Mouse (Mus musculus) heart, postnatal 0 days (tissue): Measurements from ENCODE around the gene Pole. TPM values are rescaled to one million over a fixed set of nuclear protein-coding genes. Genes with fewer than 3 reads are reported as not detected.
A peak's percentile ranks its signal among the peaks of the same experiment; 100 is the strongest.

Experiments used
- ATAC-seq: fragments of 200-750 bp; cut with Nextera tagmentation; 2 replicates; pipeline ENCODE4 v1.8.0; 2017; ENCODE audit warnings: low read depth, moderate number of reproducible peaks, moderate library complexity; ENCODE audit not compliant: insufficient read depth
- DNase-seq: peaks from one replicate; pipeline ENCODE4 v3.0.0-alpha.2; 2016; ENCODE audit warnings: low spot score
- H3K27ac ChIP-seq: fragments of 300-500 bp; sonication (generic); 2 replicates; pipeline ENCODE4 v1.5.1; 2014; ENCODE audit warnings: low read depth, mild to moderate bottlenecking
- H3K27me3 ChIP-seq: fragments of 300-500 bp; sonication (generic); 2 replicates; pipeline ENCODE4 v1.6.1; 2014; ENCODE audit warnings: low read length, mixed read lengths; ENCODE audit not compliant: control insufficient read depth, insufficient read depth
- H3K36me3 ChIP-seq: fragments of 300-500 bp; sonication (generic); replicated peaks from 2 replicates; pipeline ENCODE4 v1.6.1; 2014; ENCODE audit warnings: low read length, mixed read lengths; ENCODE audit not compliant: control insufficient read depth, insufficient read depth
- H3K4me1 ChIP-seq: fragments of 300-500 bp; sonication (generic); 2 replicates; pipeline ENCODE4 v1.6.1; 2014; ENCODE audit warnings: antibody characterized with exemption; ENCODE audit not compliant: control insufficient read depth, insufficient read depth
- H3K4me2 ChIP-seq: fragments of 300-500 bp; sonication (generic); 2 replicates; pipeline ENCODE4 v1.6.1; 2014; ENCODE audit warnings: low read depth, mild to moderate bottlenecking, low read length, moderate library complexity
- H3K4me3 ChIP-seq: fragments of 300-500 bp; sonication (generic); 2 replicates; pipeline ENCODE4 v1.5.1; 2014; ENCODE audit warnings: low read depth, low read length
- H3K9ac ChIP-seq: fragments of 300-500 bp; sonication (generic); replicated peaks from 2 replicates; pipeline ENCODE4 v1.6.1; 2014; ENCODE audit warnings: low read depth, low read length, mixed read lengths
- H3K9me3 ChIP-seq: fragments of 300-500 bp; sonication (generic); replicated peaks from 2 replicates; pipeline ENCODE4 v1.6.1; 2016; ENCODE audit warnings: low read length; ENCODE audit not compliant: control insufficient read depth
- CTCF ChIP-seq: IDR thresholded peaks from 2 replicates; pipeline ENCODE4 v1.5.1; 2016; ENCODE audit warnings: antibody characterized with exemption, control low read depth, low read depth
- EP300 ChIP-seq: IDR thresholded peaks from 2 replicates; pipeline ENCODE4 v1.6.1; 2016; ENCODE audit warnings: antibody characterized with exemption, low read depth
- WGBS: fragments of 180-500 bp; shearing (Covaris S2); extraction: QIAGEN DNeasy Blood & Tissue Kit; methylation state at CpG from one replicate; pipeline ENCODE4 v1.1.7; 2014; 5-methylcytosine and 5-hydroxymethylcytosine counted together
- polyA plus RNA-seq: library from polyadenylated mRNA; unstranded; fragments of >200 nt; fragmentation: Nextera tagmentation; extraction: Ambion mirVana; gene quantifications from 2 replicates; pipeline ENCODE4 v1.2.1, GENCODE M21; 2015
- total RNA-seq: library from RNA; depleted of rRNA; stranded (reverse); fragments of >200 nt; gene quantifications from 2 replicates; pipeline ENCODE4 v1.2.3, GENCODE M21; 2014; ENCODE audit warnings: low replicate concordance

Pole gene
- total and polyA plus RNA-seq, 2 experiments from 2014 or later: 3.6 to 12.8 TPM

DNA sequence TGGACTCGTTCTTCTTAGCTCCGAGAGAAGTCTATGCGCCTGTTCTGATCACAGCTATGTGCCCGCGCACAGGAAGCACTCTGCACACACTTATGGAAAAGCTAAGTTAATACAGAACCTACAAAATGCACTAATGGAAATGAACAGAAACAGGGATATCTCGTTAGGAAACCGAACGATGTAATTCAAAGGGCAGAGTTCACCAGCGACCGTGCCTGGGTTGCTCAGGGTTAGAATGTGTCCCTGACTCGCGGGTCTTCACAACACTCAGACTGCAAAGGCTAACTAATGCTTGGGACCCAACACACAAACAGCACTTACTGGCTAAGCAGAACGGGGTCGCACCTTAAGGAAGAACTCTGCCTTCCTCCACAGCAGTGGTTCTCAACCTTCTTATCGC lies 950 bp upstream of the Pole start:
- Histone ChIP-seq H3K4me2 (peak overlapping the region; percentile 79), H3K27ac (peak overlapping the region; percentile 81), H3K4me1 (peaks cover 9% of the 10 kb centered on the region), H3K27me3 (no peaks in the 10 kb centered on the region), H3K9me3 (no peaks in the 10 kb centered on the region), H3K4me3 (peak overlapping the region; percentile 71), H3K36me3 (peaks cover 11% of the 10 kb centered on the region), H3K9ac (peak overlapping the region; percentile 77)
- no peak for ATAC-seq
- DNase-seq: peak; percentile 8
- WGBS: 1% methylated on average over 15 of the region's 15 CpGs
- TF ChIP-seq CTCF (no peak), EP300 (no peak)

DNA sequence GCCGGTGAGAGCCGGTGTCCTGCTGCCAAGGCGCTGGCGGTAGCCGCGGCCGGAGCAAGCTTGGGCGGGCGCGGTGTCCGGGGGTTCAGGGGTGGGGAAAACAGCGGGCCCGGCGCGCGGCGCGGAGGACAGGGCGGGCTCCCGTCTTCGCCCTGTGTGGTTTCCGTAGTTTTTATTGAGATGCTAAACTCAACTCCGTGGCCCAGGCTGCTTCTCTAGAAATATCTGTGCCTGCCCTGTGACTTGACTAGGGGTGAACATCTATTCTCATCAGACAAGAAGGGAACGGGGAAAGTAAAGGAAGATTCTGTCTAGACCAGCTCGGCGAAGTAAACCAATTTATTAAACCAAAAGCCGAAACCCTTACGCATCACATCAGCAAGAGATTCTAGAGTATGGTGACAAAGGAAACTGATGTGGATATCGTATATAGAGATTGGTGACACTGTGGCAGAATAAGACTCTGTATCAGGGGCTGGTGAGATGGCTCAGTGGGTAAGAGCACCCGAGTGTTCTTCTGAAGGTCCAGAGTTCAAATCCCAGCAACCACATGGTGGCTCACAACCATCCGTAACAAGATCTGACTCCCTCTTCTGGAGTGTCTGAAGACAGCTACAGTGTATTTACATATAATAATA lies 459 bp downstream of the Pole start:
- no peak for DNase-seq
- Histone ChIP-seq H3K9me3 (no peaks in the 10 kb centered on the region), H3K27me3 (no peaks in the 10 kb centered on the region), H3K36me3 (peaks cover 18% of the 10 kb centered on the region), H3K4me3 (peak overlapping the region; percentile 71), H3K4me2 (peak overlapping the region; percentile 79), H3K9ac (peak overlapping the region; percentile 77), H3K4me1 (peaks cover 9% of the 10 kb centered on the region), H3K27ac (peak overlapping the region; percentile 69; the same call in 1 of the 2 replicates)
- ATAC-seq: no peak; the same call in 1 of the 2 replicates
- TF ChIP-seq EP300 (no peak), CTCF (no peak)
- 2% methylated on average over 30 of the region's 31 CpGs for WGBS

DNA sequence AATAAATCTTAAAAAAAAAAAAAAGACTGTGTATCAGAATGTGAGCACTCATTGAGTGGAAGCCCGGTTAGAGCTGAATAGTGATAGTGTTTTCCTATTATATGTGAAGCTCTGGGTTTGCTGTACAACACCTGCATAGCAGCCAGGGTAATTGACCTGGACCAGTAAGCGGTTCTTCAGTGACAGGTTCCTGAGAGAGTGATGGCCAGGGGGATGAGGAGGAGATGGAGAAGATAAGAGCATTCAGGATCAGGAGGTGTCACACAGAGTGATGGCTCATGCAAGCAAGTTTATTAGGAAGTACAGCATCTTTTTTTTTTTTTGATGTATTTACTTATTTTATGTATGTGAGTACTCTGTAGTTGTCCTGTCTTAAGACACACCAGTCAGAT lies 974 bp downstream of the Pole start:
- WGBS: 71% methylated on average over 2 of the region's 2 CpGs
- peaks cover 9% of the 10 kb centered on the region for H3K4me1 ChIP-seq
- H3K9ac ChIP-seq: peak overlapping the region; percentile 77; the same call in 1 of the 2 replicates
- H3K9me3 ChIP-seq: no peaks in the 10 kb centered on the region
- no peaks in the 10 kb centered on the region for H3K27me3 ChIP-seq
- H3K36me3 ChIP-seq: peaks cover 23% of the 10 kb centered on the region
- H3K4me3 ChIP-seq: peak overlapping the region; percentile 71; the same call in 1 of the 2 replicates
- no peak overlapping the region for H3K27ac ChIP-seq
- no peak for TF ChIP-seq CTCF
- TF ChIP-seq EP300: no peak
- DNase-seq: no peak
- peak overlapping the region; percentile 79 for H3K4me2 ChIP-seq
- no peak for ATAC-seq

DNA sequence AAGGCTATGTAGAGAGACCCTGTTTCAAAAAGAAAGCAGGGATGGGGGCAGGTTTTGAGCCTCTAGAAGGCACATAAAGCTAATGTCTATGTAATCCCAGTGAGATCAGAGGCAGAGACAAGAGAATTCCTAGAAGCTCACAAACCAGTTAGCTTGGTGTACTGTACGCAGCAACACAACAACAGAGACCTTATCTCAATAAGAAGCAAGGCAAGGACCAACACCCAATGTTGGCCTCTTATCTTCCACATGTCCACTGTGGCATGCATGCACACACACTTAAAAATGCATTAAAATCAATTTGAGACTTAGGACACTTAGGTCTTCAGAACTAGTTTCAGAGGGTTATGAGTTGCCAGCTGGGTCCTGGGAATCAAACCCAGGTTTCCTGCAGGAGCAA lies 5.5 kb downstream of the Pole start:
- H3K4me3 ChIP-seq: no peak overlapping the region
- H3K27me3 ChIP-seq: no peaks in the 10 kb centered on the region
- no peak overlapping the region for H3K4me2 ChIP-seq
- ATAC-seq (no peak), DNase-seq (no peak)
- no peak overlapping the region for H3K9ac ChIP-seq
- WGBS: 92% methylated on average over 1 of the region's 1 CpGs
- H3K36me3 ChIP-seq: peaks cover 47% of the 10 kb centered on the region
- no peak overlapping the region for H3K27ac ChIP-seq
- no peaks in the 10 kb centered on the region for H3K4me1 ChIP-seq
- no peaks in the 10 kb centered on the region for H3K9me3 ChIP-seq
- TF ChIP-seq CTCF (no peak), EP300 (no peak)

DNA sequence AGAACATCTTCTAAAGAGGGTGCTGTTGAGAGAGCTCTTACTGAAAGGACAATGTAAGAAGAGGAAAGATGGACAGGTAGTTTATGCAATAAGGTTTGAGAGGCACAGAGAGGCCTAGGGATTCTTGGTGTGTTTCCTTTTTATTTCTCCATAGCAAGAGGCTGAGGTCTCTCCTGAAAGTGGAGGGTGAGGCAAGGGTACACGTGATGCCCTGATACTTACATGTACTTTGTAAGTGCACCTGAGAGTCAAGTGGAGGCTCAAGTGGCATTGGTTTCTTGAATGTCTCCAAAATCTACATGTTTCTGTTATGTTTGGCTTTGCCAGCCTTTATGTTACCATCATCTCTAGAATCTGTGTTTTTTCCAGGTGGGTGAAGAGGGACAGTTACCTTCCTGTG lies 10.5 kb downstream of the Pole start:
- WGBS: 87% methylated on average over 1 of the region's 1 CpGs
- no peaks in the 10 kb centered on the region for H3K9me3 ChIP-seq
- H3K4me1 ChIP-seq: no peaks in the 10 kb centered on the region
- no peak overlapping the region for H3K27ac ChIP-seq
- DNase-seq: no peak
- TF ChIP-seq CTCF: no peak
- no peak for TF ChIP-seq EP300
- no peak overlapping the region for H3K4me3 ChIP-seq
- no peaks in the 10 kb centered on the region for H3K27me3 ChIP-seq
- no peak overlapping the region for H3K9ac ChIP-seq
- H3K4me2 ChIP-seq: no peak overlapping the region
- ATAC-seq: no peak
- H3K36me3 ChIP-seq: peaks cover 68% of the 10 kb centered on the region

DNA sequence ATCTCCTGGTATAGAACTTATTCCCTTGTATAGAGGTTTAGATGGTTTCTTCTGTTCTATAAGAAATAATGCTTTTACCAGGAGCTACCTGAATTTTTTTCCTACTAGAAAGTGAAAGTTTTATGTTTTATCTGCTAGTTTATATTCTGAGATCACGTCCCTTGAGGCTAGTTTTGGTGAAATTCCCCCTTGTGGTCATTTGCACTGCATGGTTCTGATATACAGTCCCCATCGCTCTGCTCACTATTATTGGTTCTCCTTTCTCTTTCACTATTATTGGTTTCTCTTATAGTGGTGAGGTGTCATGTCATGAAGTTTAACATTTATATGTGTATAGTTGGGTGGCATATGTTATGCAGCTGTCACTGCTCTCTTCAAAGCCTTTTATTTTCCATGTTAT lies 14.5 kb downstream of the Pole start:
- 94% methylated on average over 2 of the region's 2 CpGs for WGBS
- Histone ChIP-seq H3K27ac (no peak overlapping the region), H3K36me3 (peaks cover 70% of the 10 kb centered on the region)

More for the DNA sequence above, 14.5 kb downstream of the Pole start:
- no peak overlapping the region for H3K9ac ChIP-seq
- no peaks in the 10 kb centered on the region for H3K9me3 ChIP-seq
- no peaks in the 10 kb centered on the region for H3K4me1 ChIP-seq
- no peak for TF ChIP-seq CTCF
- TF ChIP-seq EP300: no peak
- H3K4me2 ChIP-seq: no peak overlapping the region
- ATAC-seq (no peak), DNase-seq (no peak)
- no peaks in the 10 kb centered on the region for H3K27me3 ChIP-seq
- no peak overlapping the region for H3K4me3 ChIP-seq
